Mouse (Mus musculus) lung, postnatal 0 days (tissue): ENCODE data around the gene Ccl11. TPM values are rescaled to one million over a fixed set of nuclear protein-coding genes. Genes with fewer than 3 reads are reported as not detected.

Source experiments
- ATAC-seq: fragments of 200-750 bp; cut with Nextera tagmentation; 2 replicates; pipeline ENCODE4 v1.8.0; 2017; ENCODE audit warnings: moderate library complexity
- DNase-seq: peaks from one replicate; pipeline ENCODE4 v3.0.0-alpha.2; 2016; ENCODE audit warnings: low spot score
- H3K27ac ChIP-seq: fragments of 300-500 bp; sonication (generic); 2 replicates; pipeline ENCODE4 v1.5.1; 2014; ENCODE audit warnings: antibody characterized with exemption, mild to moderate bottlenecking, low read length, mixed read lengths
- H3K27me3 ChIP-seq: fragments of 300-500 bp; sonication (generic); replicated peaks from 2 replicates; pipeline ENCODE4 v1.6.1; 2014; ENCODE audit warnings: low read length, mixed read lengths; ENCODE audit not compliant: insufficient read depth
- H3K36me3 ChIP-seq: fragments of 300-500 bp; sonication (generic); 2 replicates; pipeline ENCODE4 v1.6.1; 2014; ENCODE audit warnings: low read length, mixed read lengths; ENCODE audit not compliant: insufficient read depth
- H3K4me1 ChIP-seq: fragments of 300-500 bp; sonication (generic); 2 replicates; pipeline ENCODE4 v1.6.1; 2014; ENCODE audit warnings: antibody characterized with exemption, low read depth, low read length, mixed read lengths; ENCODE audit not compliant: insufficient read depth
- H3K4me2 ChIP-seq: fragments of 300-500 bp; sonication (generic); replicated peaks from 2 replicates; pipeline ENCODE4 v1.6.1; 2014; ENCODE audit warnings: low read depth, mild to moderate bottlenecking, low read length, moderate library complexity, mixed read lengths
- H3K4me3 ChIP-seq: fragments of 300-500 bp; sonication (generic); 2 replicates; pipeline ENCODE4 v1.5.1; 2014; ENCODE audit warnings: low read depth, low read length
- H3K9ac ChIP-seq: fragments of 300-500 bp; sonication (generic); replicated peaks from 2 replicates; pipeline ENCODE4 v1.6.1; 2014; ENCODE audit warnings: low read depth, mild to moderate bottlenecking
- H3K9me3 ChIP-seq: fragments of 300-500 bp; sonication (generic); 2 replicates; pipeline ENCODE4 v1.6.1; 2016; ENCODE audit warnings: low read length, mixed read lengths
- CTCF ChIP-seq: IDR thresholded peaks from 2 replicates; pipeline ENCODE4 v1.5.1; 2016; ENCODE audit warnings: antibody characterized with exemption, mild to moderate bottlenecking
- EP300 ChIP-seq: IDR thresholded peaks from 2 replicates; pipeline ENCODE4 v1.6.1; 2016; ENCODE audit warnings: antibody characterized with exemption, mild to moderate bottlenecking, control low read depth
- WGBS: fragments of 180-500 bp; shearing (Covaris S2); extraction: QIAGEN DNeasy Blood & Tissue Kit; methylation state at CpG from one replicate; pipeline ENCODE4 v1.1.7; 2014; 5-methylcytosine and 5-hydroxymethylcytosine counted together
- polyA plus RNA-seq: library from polyadenylated mRNA; unstranded; fragments of >200 nt; fragmentation: Nextera tagmentation; extraction: Ambion mirVana; gene quantifications from 2 replicates; pipeline ENCODE4 v1.2.1, GENCODE M21; 2015

The Ccl11 gene
- polyA plus RNA-seq, 1 experiment from 2014 or later: 31.3 TPM

DNA sequence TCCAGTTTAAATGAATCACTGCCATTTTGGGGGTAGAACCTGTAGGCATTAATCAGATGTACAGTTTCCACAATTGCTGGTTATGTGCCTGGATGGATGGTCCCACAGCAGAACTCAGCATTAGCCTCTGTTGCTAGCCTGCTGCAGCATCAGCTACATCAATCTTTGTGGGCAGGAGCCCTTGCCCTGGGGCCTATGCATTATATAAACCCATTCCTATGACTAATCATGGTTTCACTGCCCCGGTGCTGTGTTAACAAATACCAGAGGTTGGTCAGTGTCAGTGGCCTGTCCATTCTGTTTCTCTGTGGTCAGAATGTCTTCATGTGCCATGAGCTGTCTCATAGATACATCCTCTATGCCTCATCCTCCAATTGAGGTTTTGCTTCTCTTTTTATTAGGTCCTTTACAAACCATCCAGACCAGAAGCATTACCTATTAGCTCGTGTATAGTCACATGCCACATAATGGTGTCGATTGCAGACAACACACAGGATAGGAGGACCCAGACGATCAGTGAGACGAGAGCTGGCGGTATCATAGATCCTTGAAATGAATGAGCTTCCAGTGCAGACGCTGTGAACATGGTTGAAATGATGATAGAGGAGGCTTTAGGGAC lies 9.4 kb downstream of the Ccl11 start:
- Histone ChIP-seq H3K4me2 (no peak overlapping the region), H3K36me3 (no peaks in the 10 kb centered on the region), H3K27ac (no peak overlapping the region), H3K4me1 (no peaks in the 10 kb centered on the region), H3K4me3 (no peak overlapping the region), H3K9ac (no peak overlapping the region), H3K9me3 (no peaks in the 10 kb centered on the region), H3K27me3 (no peaks in the 10 kb centered on the region)
- 74% methylated on average over 7 of the region's 7 CpGs for WGBS
- no peak for DNase-seq
- TF ChIP-seq EP300: no peak
- TF ChIP-seq CTCF: no peak
- no peak for ATAC-seq

- DNase-seq: no peak
- H3K36me3 ChIP-seq: no peaks in the 10 kb centered on the region
- H3K4me1 ChIP-seq: no peaks in the 10 kb centered on the region
- H3K9ac ChIP-seq: no peak overlapping the region
- ATAC-seq: no peak
- no peak overlapping the region for H3K27ac ChIP-seq
- no peak overlapping the region for H3K4me2 ChIP-seq
- no peaks in the 10 kb centered on the region for H3K27me3 ChIP-seq
- 61% methylated on average over 3 of the region's 3 CpGs for WGBS
- no peak overlapping the region for H3K4me3 ChIP-seq
- TF ChIP-seq CTCF: no peak
- no peak for TF ChIP-seq EP300
- H3K9me3 ChIP-seq: no peaks in the 10 kb centered on the region
These were observed 13.5 kb downstream of the Ccl11 start for GRCm38 (mm10) chr11:82071076-82071475.

DNA sequence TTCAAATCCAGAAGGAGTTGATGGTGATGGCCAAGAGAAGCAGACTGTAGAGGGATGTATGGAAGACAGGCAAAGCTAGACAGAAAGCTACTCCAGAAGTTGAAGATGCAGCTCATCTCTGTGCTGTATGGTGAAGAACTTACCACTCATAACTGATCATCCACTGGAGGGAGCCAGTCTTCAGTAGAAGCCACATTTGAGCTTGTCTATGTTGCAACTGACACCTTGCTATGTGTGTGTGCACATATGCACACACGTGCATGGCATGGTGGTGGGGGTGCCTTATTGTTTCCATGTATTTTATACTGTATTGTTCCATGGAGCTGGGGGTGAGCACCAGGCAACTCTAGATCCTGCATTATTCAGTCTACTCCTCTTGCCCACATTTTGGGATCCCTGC lies 14.8 kb downstream of the Ccl11 start:
- WGBS: 73% methylated on average over 1 of the region's 1 CpGs
- no peak overlapping the region for H3K4me3 ChIP-seq
- H3K27ac ChIP-seq: no peak overlapping the region
- H3K9me3 ChIP-seq: no peaks in the 10 kb centered on the region
- ATAC-seq: no peak
- H3K36me3 ChIP-seq: no peaks in the 10 kb centered on the region
- no peak overlapping the region for H3K4me2 ChIP-seq
- H3K9ac ChIP-seq: no peak overlapping the region
- DNase-seq: peak; percentile 32
- H3K4me1 ChIP-seq: no peaks in the 10 kb centered on the region
- TF ChIP-seq EP300 (no peak), CTCF (peak; percentile 52)
- H3K27me3 ChIP-seq: no peaks in the 10 kb centered on the region

DNA sequence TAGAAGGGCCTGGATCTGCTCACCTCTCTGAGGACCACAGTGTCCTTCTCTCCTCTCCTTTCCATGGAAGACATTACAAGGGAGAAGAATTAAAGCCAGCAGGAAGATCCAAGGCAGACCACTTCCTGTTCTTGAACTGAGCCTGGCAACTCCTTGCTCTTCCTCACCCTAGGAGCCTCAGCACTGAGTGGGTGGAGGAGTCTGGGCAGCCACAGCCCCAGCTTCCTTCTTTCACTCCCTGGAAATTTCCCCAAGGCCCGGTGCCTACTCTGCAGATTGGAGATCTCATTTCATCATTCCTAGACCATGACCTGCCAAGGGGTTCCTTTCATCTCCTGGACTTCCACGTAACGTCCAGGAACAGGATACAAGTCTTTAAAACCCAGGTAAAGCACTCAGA lies 15.4 kb downstream of the Ccl11 start:
- DNase-seq: no peak
- no peak for ATAC-seq
- Histone ChIP-seq H3K27me3 (no peaks in the 10 kb centered on the region), H3K4me3 (no peak overlapping the region), H3K36me3 (no peaks in the 10 kb centered on the region), H3K4me1 (no peaks in the 10 kb centered on the region), H3K9me3 (no peaks in the 10 kb centered on the region), H3K9ac (no peak overlapping the region), H3K27ac (no peak overlapping the region), H3K4me2 (no peak overlapping the region)
- TF ChIP-seq CTCF: no peak
- TF ChIP-seq EP300: no peak
- WGBS: 76% methylated on average over 3 of the region's 3 CpGs

- no peak overlapping the region for H3K4me2 ChIP-seq
- H3K4me3 ChIP-seq: no peak overlapping the region
- H3K4me1 ChIP-seq: no peaks in the 10 kb centered on the region
- H3K27ac ChIP-seq: no peak overlapping the region
- DNase-seq: no peak
- no peak overlapping the region for H3K9ac ChIP-seq
- no peaks in the 10 kb centered on the region for H3K36me3 ChIP-seq
- 72% methylated on average over 3 of the region's 3 CpGs for WGBS
- no peaks in the 10 kb centered on the region for H3K9me3 ChIP-seq
- ATAC-seq: no peak
- no peaks in the 10 kb centered on the region for H3K27me3 ChIP-seq
- no peak for TF ChIP-seq CTCF
- TF ChIP-seq EP300: no peak
These were observed 16.1 kb downstream of the Ccl11 start for GRCm38 (mm10) chr11:82073686-82074085.

GRCm38 (mm10) chr11:82077031-82077430 lies 19.4 kb downstream of the Ccl11 start:
- ATAC-seq (no peak), DNase-seq (peak; percentile 46)
- H3K4me2 ChIP-seq: no peak overlapping the region
- H3K4me3 ChIP-seq: no peak overlapping the region
- H3K9me3 ChIP-seq: no peaks in the 10 kb centered on the region
- no peaks in the 10 kb centered on the region for H3K36me3 ChIP-seq
- H3K27ac ChIP-seq: no peak overlapping the region
- TF ChIP-seq CTCF (no peak), EP300 (no peak)
- no peaks in the 10 kb centered on the region for H3K27me3 ChIP-seq
- H3K9ac ChIP-seq: no peak overlapping the region
- H3K4me1 ChIP-seq: no peaks in the 10 kb centered on the region
- 33% methylated on average over 3 of the region's 3 CpGs for WGBS

DNA sequence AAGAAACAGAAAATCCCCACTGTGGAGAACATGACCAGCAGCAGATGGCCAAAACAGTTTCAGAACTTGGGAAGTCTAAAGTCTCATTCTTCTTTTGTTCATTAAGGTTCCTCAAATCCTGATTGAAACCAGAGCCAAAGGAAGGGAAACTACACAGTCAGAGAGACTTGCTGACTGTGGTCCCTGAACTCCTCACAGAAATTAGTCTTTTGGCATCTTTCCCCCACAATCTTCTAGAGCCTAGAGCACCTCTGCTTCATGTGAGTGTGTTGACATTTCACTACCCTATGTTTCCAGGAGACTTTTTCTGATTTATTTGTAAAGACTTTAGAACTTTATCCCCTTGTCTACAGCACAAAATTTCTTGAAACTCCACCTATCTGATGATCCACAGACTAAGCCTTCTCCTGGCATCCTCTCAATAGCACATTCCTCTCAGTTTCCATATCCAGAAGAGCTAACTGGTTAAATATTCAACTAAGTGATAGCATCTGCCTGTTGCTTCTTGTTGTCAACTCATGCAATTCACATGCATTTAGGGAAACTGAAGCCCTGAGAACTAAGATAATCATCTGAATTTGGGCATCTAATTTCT lies 20.6 kb downstream of the Ccl11 start:
- DNase-seq (no peak), ATAC-seq (no peak)
- TF ChIP-seq EP300: no peak
- no peak overlapping the region for H3K27ac ChIP-seq
- no peaks in the 10 kb centered on the region for H3K36me3 ChIP-seq
- H3K4me2 ChIP-seq: no peak overlapping the region
- H3K4me3 ChIP-seq: no peak overlapping the region
- H3K9me3 ChIP-seq: no peaks in the 10 kb centered on the region
- H3K9ac ChIP-seq: no peak overlapping the region
- no peaks in the 10 kb centered on the region for H3K4me1 ChIP-seq
- no peaks in the 10 kb centered on the region for H3K27me3 ChIP-seq
